Mouse (Mus musculus) frontal cortex, postnatal 10 days (tissue): Measurements from ENCODE around the gene Nwd2.

Source experiments
- DNase-seq, 2 experiments: peaks; one replicate each; pipeline ENCODE4 v3.0.0; 2022; ENCODE audit warnings: low spot score in 2 of 2, mixed read lengths in 1 of 2

Nwd2 gene

DNA sequence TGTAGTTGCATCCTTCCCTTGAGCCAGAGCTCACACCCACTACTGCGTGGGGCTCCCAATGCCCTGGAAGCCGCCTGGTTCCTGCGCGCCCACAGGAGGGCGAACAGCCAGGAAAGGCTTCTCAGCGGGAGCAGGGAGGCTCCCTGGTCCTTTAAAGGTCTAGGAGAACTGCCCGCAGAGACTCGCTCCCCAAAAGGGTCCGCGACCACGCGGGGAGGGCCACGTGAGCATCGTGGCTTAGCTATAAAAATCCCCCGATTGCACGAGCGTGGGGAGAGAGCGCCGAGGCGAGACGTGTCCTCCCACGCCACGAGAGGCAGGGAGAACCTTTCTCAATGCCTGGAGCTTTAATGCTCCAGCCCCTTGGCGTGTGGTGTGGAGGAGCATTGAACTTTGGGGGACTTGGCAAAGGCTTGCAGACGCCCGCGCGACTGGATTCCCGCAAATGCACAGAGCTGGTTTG lies at the start of gene Nwd2:
TSS of gene Nwd2 (plus strand) at position 33 of the 463 bp plus-strand sequence.
- peak; percentile 26 to 53 for DNase-seq

- DNase-seq, result peak in 1 of 2 experiments; percentile 13
These were observed 41.5 kb upstream of the Nwd2 start for GRCm38 (mm10) chr5:63607447-63607846.

- DNase-seq, result no peak
These were observed 31.9 kb upstream of the Nwd2 start for GRCm38 (mm10) chr5:63616792-63617668.

DNA sequence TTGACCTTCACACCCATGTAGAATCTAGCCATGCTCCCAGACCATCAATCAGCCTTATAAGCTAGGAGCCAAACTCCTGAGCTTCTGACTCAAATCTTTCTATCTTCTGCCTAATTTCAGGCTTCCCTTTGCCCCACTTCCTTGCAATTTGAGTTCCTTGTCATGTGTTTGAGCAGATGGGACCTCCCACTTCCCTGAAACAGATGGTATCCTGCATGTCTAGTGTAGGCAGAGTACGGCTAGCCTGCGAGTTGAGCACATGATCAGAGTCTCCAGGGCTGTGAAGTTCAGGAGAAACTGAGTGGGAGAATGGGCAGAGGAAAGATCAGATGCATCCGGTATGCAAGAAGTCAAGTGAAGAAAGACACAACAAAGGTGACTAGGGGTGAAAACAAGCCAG lies 24.8 kb upstream of the Nwd2 start:
- DNase-seq, result peak; percentile 22 to 24

GRCm38 (mm10) chr5:63627832-63628530 lies 20.9 kb upstream of the Nwd2 start:
- no peak for DNase-seq

GRCm38 (mm10) chr5:63628531-63628871 lies 20.4 kb upstream of the Nwd2 start:
- DNase-seq, result no peak

DNA sequence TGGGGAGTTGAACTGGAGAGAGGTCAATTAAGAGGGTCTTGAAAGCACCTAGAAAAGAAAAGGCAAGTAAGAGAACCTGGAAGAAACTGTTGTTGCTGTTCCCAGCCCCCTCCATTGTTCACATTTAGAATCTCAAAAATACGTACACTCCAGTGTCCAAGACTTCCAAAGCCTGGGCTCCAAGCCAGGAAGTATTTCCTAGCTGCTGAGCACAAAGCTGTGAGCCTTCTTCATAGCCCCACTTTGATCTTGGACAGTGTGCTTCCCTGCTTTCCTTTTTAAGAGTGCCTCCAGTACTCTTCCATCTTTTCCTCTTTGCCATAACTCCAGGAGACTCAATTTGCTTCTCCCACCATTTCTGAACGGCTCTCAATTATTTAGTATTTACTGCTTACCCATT lies 14.3 kb upstream of the Nwd2 start:
- no peak for DNase-seq

DNA sequence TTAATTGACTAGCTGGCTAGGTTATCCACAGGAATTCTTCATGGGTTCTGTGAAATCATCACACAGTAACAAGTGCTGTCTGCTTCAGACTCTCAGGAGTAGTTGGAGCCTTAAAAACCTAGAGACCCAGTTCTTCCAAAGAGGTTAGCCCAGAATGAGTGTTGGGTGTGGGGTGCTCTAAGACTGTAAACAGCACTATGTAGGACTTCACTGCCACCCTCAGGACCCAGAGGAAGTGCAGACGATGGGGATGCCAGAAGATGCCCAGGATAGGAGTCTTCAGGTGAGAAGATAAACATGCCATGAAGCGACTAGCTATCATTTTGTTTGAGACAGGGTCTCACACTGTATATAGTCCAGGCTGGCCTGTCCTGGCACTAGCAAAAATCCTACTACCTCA lies 715 bp upstream of the Nwd2 start:
- peak; percentile 29 to 44 for DNase-seq

- peak in 1 of 2 experiments; percentile 23 for DNase-seq
These were observed 897 bp downstream of the Nwd2 start for GRCm38 (mm10) chr5:63649533-63650464.

GRCm38 (mm10) chr5:63651813-63652212 lies 2.9 kb downstream of the Nwd2 start:
- no peak for DNase-seq

- DNase-seq, result no peak
These were observed 3.8 kb downstream of the Nwd2 start for GRCm38 (mm10) chr5:63652705-63653104.

GRCm38 (mm10) chr5:63666884-63667283 lies 18.0 kb downstream of the Nwd2 start:
- no peak for DNase-seq

GRCm38 (mm10) chr5:63675934-63676333 lies 27.0 kb downstream of the Nwd2 start:
- DNase-seq, result no peak

- DNase-seq, result no peak
These were observed 40.2 kb downstream of the Nwd2 start for GRCm38 (mm10) chr5:63689084-63689483.

DNA sequence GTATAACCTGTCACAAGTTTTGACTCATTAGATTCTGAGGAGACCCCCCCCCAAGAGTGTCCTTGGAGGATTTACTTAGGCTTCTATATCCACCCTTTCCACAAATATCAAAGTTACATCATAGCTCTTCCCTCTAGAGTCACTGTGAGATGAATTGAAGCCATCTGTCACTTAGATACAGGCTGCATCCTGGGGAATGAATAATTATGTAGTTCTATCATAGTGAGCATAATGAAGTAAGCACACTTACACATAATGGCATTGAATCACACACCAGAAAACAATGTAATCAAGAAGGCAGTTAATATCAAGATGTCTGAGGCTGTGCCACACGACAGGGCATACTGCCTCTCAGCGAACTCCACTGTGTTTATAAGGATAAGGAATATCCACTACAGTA lies 47.9 kb downstream of the Nwd2 start:
- DNase-seq, result no peak

GRCm38 (mm10) chr5:63697196-63697595 lies 48.3 kb downstream of the Nwd2 start:
- DNase-seq, result no peak

DNA sequence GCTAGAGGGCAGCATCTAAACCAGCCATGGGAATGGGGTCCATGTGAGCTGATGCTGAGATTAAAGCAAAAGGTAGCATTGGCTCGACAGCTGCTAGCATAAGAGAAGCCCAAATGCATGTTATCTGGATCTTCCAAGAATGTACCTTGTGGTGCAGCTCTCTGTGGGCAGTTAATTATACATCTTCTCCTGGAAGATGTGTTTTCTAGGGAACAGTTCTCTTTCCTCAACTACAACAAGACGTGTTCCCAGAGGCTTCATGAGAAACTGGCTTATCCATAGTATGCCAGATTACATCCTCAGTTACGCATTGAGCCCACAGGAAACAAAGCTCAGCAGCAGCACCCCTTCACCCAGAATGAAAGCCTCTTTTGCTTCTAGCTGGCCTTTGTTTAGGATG lies 80.1 kb downstream of the Nwd2 start:
- DNase-seq, result no peak

DNA sequence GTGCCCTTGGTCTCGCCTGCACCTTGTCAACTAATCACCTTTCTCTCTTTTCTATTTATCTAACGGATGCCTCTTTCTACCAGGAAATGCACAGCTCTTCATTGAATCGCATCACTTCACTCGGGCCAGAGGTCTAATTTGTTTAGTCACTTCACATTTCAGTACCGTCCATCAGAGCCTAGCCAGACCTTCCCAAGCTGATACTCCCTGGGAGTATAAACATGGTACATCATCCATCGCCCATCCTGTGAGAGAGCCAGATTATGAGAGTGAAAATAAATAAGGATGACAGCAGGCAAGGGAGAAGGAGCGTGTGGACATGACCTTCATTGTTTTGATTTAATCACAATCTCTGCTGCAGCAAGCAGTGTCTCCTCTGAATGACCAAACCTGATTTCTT lies 86.6 kb downstream of the Nwd2 start:
- DNase-seq, result no peak

- no peak for DNase-seq
These were observed 94.5 kb downstream of the Nwd2 start for GRCm38 (mm10) chr5:63743426-63743825.

DNA sequence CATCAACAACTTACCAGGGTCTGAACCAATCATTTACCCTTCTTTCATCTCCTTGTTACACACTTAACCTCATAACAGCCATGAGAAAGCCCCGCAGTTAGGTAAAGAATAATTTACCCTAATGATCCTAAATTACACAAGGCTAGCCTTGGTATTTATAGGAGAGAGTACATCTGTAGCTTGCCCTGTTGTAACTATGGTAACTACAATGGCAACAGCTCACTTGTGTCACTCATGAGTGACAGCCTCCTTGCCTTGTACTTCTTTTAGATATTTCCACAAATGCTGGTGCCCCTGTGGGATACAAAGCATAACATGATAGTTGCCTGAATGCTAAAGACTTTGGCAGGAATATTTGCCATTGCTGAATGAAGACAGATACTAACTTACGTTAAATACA lies 99.4 kb downstream of the Nwd2 start:
- no peak for DNase-seq

DNA sequence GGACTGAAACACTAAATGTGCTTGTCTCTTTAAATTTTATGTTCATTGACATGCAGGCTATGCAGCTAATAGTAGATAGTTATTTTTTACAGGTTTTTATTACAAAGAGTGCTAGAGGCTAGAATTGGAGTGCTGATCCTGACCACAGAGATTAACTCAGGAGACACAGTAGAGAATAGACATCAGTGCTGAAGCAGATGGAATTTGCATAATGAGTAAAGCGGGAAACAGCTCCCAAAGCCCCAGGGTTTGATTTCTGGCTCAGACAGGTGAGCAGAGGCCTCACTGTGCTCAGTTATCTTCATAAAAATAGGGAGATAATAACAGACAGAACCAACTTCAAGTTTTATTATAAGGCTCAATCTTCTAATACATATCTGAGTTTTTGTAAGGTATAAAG lies 99.9 kb downstream of the Nwd2 start:
- DNase-seq, result no peak
